Mouse (Mus musculus): ENCODE data around the gene Gm10273.

GRCm38 (mm10) chr10:59419516-59419915 lies 24.1 kb downstream of the Gm10273 start:
- no peak for TF ChIP-seq GATA1 (IDR thresholded peaks at IDR 0.05; ENCODE audit: low read length)
- no peak for TF ChIP-seq TAL1 (IDR thresholded peaks at IDR 0.05; ENCODE audit: low read length)

Data from erythroblast, embryonic 14.5 days (primary cell).